Mouse (Mus musculus): ENCODE data around the gene Ctnnd1. TPM values are rescaled to one million over a fixed set of nuclear protein-coding genes. Genes with fewer than 3 reads are reported as not detected.
"Not testable (repeated sequence)": the region's sequence is repeated elsewhere in the genome, so short reads cannot be mapped to it uniquely, and the experiment has no call there.

Ctnnd1 gene
- polyA plus RNA-seq, 1 experiment: not detected

GRCm38 (mm10) chr2:84677270-84677967, 26.9 kb upstream of the Ctnnd1 start:
- peak overlapping the region; percentile 83 for H3K27ac ChIP-seq (ENCODE audit: insufficient read depth, low read depth, low read length)
- H3K4me1 ChIP-seq (ENCODE audit: control insufficient read depth, insufficient read depth, low read length): peaks cover 5% of the 10 kb centered on the region; the same call in 1 of the 2 replicates
- WGBS: 5% methylated on average over 22 of the region's 22 CpGs
- peak overlapping the region; percentile 72 for H3K4me3 ChIP-seq (ENCODE audit: insufficient read depth, low read depth, low read length)
- TF ChIP-seq CTCF (IDR thresholded peaks at IDR 0.05; ENCODE audit: insufficient read depth, low read depth, low read length) (no peak), POLR2A (IDR thresholded peaks at IDR 0.05; ENCODE audit: insufficient read depth, low read depth, low read length) (no peak)

GRCm38 (mm10) chr2:84671535-84671934, 21.0 kb upstream of the Ctnnd1 start:
- H3K4me3 ChIP-seq (ENCODE audit: insufficient read depth, low read depth, low read length); H3K27ac ChIP-seq (ENCODE audit: insufficient read depth, low read depth, low read length); H3K4me1 ChIP-seq (ENCODE audit: control insufficient read depth, insufficient read depth, low read length): not testable (repeated sequence)
- WGBS: 60% methylated on average over 4 of the region's 5 CpGs

GRCm38 (mm10) chr2:84670569-84670933, 20.0 kb upstream of the Ctnnd1 start, which contains the start of gene Selenoh:
TSS of gene Selenoh (minus strand) at chr2:84670770.
- TF ChIP-seq POLR2A (IDR thresholded peaks at IDR 0.05; ENCODE audit: insufficient read depth, low read depth, low read length) (no peak), CTCF (IDR thresholded peaks at IDR 0.05; ENCODE audit: insufficient read depth, low read depth, low read length) (no peak)
- Histone ChIP-seq H3K4me3 (ENCODE audit: insufficient read depth, low read depth, low read length) (peak within 1 kb of the TSS; percentile 92), H3K27ac (ENCODE audit: insufficient read depth, low read depth, low read length) (peak within 1 kb of the TSS; percentile 39; the same call in 1 of the 2 replicates), H3K4me1 (ENCODE audit: control insufficient read depth, insufficient read depth, low read length) (no peaks in the 10 kb centered on the region)
- WGBS: under 1% methylated on average over 20 of the region's 20 CpGs

GRCm38 (mm10) chr2:84669828-84670568, 19.4 kb upstream of the Ctnnd1 start:
- TF ChIP-seq CTCF (IDR thresholded peaks at IDR 0.05; ENCODE audit: insufficient read depth, low read depth, low read length) (no peak), POLR2A (IDR thresholded peaks at IDR 0.05; ENCODE audit: insufficient read depth, low read depth, low read length) (no peak)
- Histone ChIP-seq H3K4me1 (ENCODE audit: control insufficient read depth, insufficient read depth, low read length) (no peaks in the 10 kb centered on the region), H3K27ac (ENCODE audit: insufficient read depth, low read depth, low read length) (no peak overlapping the region), H3K4me3 (ENCODE audit: insufficient read depth, low read depth, low read length) (peak overlapping the region; percentile 92)
- 2% methylated on average over 39 of the region's 39 CpGs for WGBS

- 78% methylated on average over 12 of the region's 12 CpGs for WGBS
- Histone ChIP-seq H3K4me1 (ENCODE audit: control insufficient read depth, insufficient read depth, low read length) (no peaks in the 10 kb centered on the region), H3K4me3 (ENCODE audit: insufficient read depth, low read depth, low read length) (no peak overlapping the region), H3K27ac (ENCODE audit: insufficient read depth, low read depth, low read length) (no peak overlapping the region)
- TF ChIP-seq CTCF (IDR thresholded peaks at IDR 0.05; ENCODE audit: insufficient read depth, low read depth, low read length): no peak
- TF ChIP-seq POLR2A (IDR thresholded peaks at IDR 0.05; ENCODE audit: insufficient read depth, low read depth, low read length): no peak
Measured at GRCm38 (mm10) chr2:84666081-84666480, 15.5 kb upstream of the Ctnnd1 start.

- 34% methylated on average over 2 of the region's 2 CpGs for WGBS
- Histone ChIP-seq H3K27ac (ENCODE audit: insufficient read depth, low read depth, low read length) (no peak overlapping the region), H3K4me1 (ENCODE audit: control insufficient read depth, insufficient read depth, low read length) (no peaks in the 10 kb centered on the region), H3K4me3 (ENCODE audit: insufficient read depth, low read depth, low read length) (no peak overlapping the region)
- TF ChIP-seq POLR2A (IDR thresholded peaks at IDR 0.05; ENCODE audit: insufficient read depth, low read depth, low read length) (no peak), CTCF (IDR thresholded peaks at IDR 0.05; ENCODE audit: insufficient read depth, low read depth, low read length) (no peak)
Measured at GRCm38 (mm10) chr2:84662866-84663265, 12.3 kb upstream of the Ctnnd1 start.

- no peak overlapping the region for H3K4me3 ChIP-seq (ENCODE audit: insufficient read depth, low read depth, low read length)
- H3K27ac ChIP-seq (ENCODE audit: insufficient read depth, low read depth, low read length): no peak overlapping the region
- no peaks in the 10 kb centered on the region for H3K4me1 ChIP-seq (ENCODE audit: control insufficient read depth, insufficient read depth, low read length)
- TF ChIP-seq CTCF (IDR thresholded peaks at IDR 0.05; ENCODE audit: insufficient read depth, low read depth, low read length) (no peak), POLR2A (IDR thresholded peaks at IDR 0.05; ENCODE audit: insufficient read depth, low read depth, low read length) (no peak)
- WGBS: 59% methylated on average over 3 of the region's 3 CpGs
Measured at GRCm38 (mm10) chr2:84660253-84660652, 9.7 kb upstream of the Ctnnd1 start.

GRCm38 (mm10) chr2:84658806-84659205, 8.2 kb upstream of the Ctnnd1 start, which contains the start of gene Btbd18:
TSS of gene Btbd18 (plus strand) at chr2:84659079.
- H3K27ac ChIP-seq (ENCODE audit: insufficient read depth, low read depth, low read length): no peak within 1 kb of the TSS
- TF ChIP-seq CTCF (IDR thresholded peaks at IDR 0.05; ENCODE audit: insufficient read depth, low read depth, low read length) (no peak), POLR2A (IDR thresholded peaks at IDR 0.05; ENCODE audit: insufficient read depth, low read depth, low read length) (no peak)
- no peaks in the 10 kb centered on the region for H3K4me1 ChIP-seq (ENCODE audit: control insufficient read depth, insufficient read depth, low read length)
- WGBS: 96% methylated on average over 32 of the region's 32 CpGs
- H3K4me3 ChIP-seq (ENCODE audit: insufficient read depth, low read depth, low read length): no peak within 1 kb of the TSS

- no peaks in the 10 kb centered on the region for H3K4me1 ChIP-seq (ENCODE audit: control insufficient read depth, insufficient read depth, low read length)
- 74% methylated on average over 1 of the region's 1 CpGs for WGBS
- H3K4me3 ChIP-seq (ENCODE audit: insufficient read depth, low read depth, low read length): no peak overlapping the region
- TF ChIP-seq POLR2A (IDR thresholded peaks at IDR 0.05; ENCODE audit: insufficient read depth, low read depth, low read length) (no peak), CTCF (IDR thresholded peaks at IDR 0.05; ENCODE audit: insufficient read depth, low read depth, low read length) (no peak)
- H3K27ac ChIP-seq (ENCODE audit: insufficient read depth, low read depth, low read length): no peak overlapping the region
Measured at GRCm38 (mm10) chr2:84655864-84656263, 5.3 kb upstream of the Ctnnd1 start.
